In the genomic region with DNA sequence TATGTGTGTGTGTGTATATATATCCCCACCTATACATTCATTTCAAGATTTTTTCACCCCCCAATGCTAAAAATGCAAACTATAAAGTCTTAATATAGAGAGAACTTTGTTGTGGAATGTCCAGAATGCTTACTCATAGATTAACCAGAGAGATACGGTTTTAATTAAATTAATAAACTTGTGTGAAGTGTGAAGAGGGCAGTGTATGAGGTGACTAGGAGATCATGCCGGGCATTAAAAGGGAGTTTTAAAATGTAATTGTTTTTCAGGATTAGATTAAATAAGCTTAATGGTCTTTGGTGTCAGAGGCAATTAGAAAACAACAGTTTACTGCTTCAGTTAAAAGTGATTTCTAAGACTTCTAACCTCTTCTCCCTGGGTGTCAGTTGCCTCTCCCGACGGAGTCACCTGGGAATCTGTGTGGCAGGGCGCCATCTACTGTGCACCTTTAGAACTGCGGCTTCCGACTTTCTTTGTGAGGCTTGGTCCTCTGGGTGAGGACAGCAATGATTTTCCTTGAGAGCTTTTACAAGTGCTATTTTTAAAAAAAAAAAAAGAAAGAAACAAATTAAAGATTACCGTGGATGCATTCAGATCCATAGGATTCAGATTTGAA, we compare ENCODE assay signal across 9 mouse cellular contexts. TPM values are rescaled to one million over a fixed set of nuclear protein-coding genes. Genes with fewer than 3 reads are reported as not detected.
DNase-seq lines count a peak whose midpoint lies in the region; ATAC-seq and TF ChIP-seq lines count a peak whose summit lies in the region.
"Had no signal": no experiment of that assay in that cellular context is flagged by ENCODE, and none has a peak within 500 bp of the region (broad histone marks: within the 10 kb centered on the region; RNA-seq: fewer than 3 reads in every experiment).

No protein-coding gene starts in this region.

- TF ChIP-seq CTCF in E14TG2a.4 (conservative IDR thresholded peaks at IDR 0.05; ENCODE audit: low read length): peak; percentile 72

- no peaks in the 10 kb centered on the region for H3K4me1 ChIP-seq in E14TG2a.4 (replicated peaks; ENCODE audit: low read depth, low read length)
- H3K4me1 ChIP-seq: limb, embryonic 15.5 days had no signal

- no peaks in the 10 kb centered on the region for H3K27me3 ChIP-seq in E14TG2a.4 (ENCODE audit: insufficient read depth, low read length)
- H3K27me3 ChIP-seq: limb, embryonic 15.5 days had no signal

- H3K36me3 ChIP-seq in E14TG2a.4 (ENCODE audit: insufficient read depth, low read length): no peaks in the 10 kb centered on the region
- H3K36me3 ChIP-seq: limb, embryonic 15.5 days had no signal

- peak; percentile 30 for DNase-seq in adrenal gland, adult 8-10 months
- DNase-seq in embryo, embryonic 11.5 days (ENCODE audit: low read depth, low spot score): peak; percentile 40
- DNase-seq in layer of hippocampus, postnatal 10 days (ENCODE audit: low spot score in 2 of 2): peak; percentile 81 to 88
- peak; percentile 79 for DNase-seq in right cerebral cortex, postnatal 4 days

- 0 out of 2 replicates have a peak, but pooled peaks have one; percentile 48 for ATAC-seq in granulocyte monocyte progenitor cell, adult 5-6 weeks (replicated peaks; ENCODE audit: poor library complexity, severe bottlenecking)
- 0 out of 2 replicates have a peak, but pooled peaks have one; percentile 47 for ATAC-seq in megakaryocyte, adult 5-6 weeks (ENCODE audit: poor library complexity, severe bottlenecking)
- no peak for ATAC-seq in monocyte, adult 5-6 weeks (replicated peaks; ENCODE audit: insufficient number of reproducible peaks, low FRiP score, low TSS enrichment, poor library complexity, severe bottlenecking)

- no peak overlapping the region for H3K4me3 ChIP-seq in E14TG2a.4 (replicated peaks; ENCODE audit: low read length)
- H3K4me3 ChIP-seq: limb, embryonic 15.5 days had no signal

- H3K9me3 ChIP-seq in E14TG2a.4 (ENCODE audit: low read length): peaks cover 54% of the 10 kb centered on the region
- H3K9me3 ChIP-seq: limb, embryonic 15.5 days had no signal

RNA-seq across cellular contexts. Expression of a gene that starts 27.4 kb away (rescaled TPM):
- total RNA-seq in adrenal gland, adult 8-10 months (2022): not detected
- total RNA-seq in granulocyte monocyte progenitor cell, adult 5-6 weeks (2014; fragmentation: Nextera tagmentation): not detected in 2 replicates
- not detected in 2 replicates for total RNA-seq in granulocyte monocyte progenitor cell, adult 5-6 weeks (2017)
- not detected for total RNA-seq in layer of hippocampus, postnatal 10 days (2021)
- total RNA-seq in megakaryocyte, adult 5-6 weeks (2015): not detected in 2 replicates
- not detected in 2 replicates for total RNA-seq in megakaryocyte, adult 5-6 weeks (2017)
- not detected in 3 replicates for total RNA-seq in monocyte, adult 5-6 weeks (2017)

Comparison
In these comparisons a context has a peak if more than half of its experiments do, and no peak if none do; other contexts are left out.
1. DNase-seq: peak in every context shown above with its lines; median percentile 84 in layer of hippocampus, postnatal 10 days; 79 in right cerebral cortex, postnatal 4 days; 40 in embryo, embryonic 11.5 days; 30 in adrenal gland, adult 8-10 months.